Mouse (Mus musculus): ENCODE measurements around the gene Pld5. TPM values are rescaled to one million over a fixed set of nuclear protein-coding genes. Genes with fewer than 3 reads are reported as not detected.
A peak's percentile ranks its signal among the peaks of the same experiment; 100 is the strongest.

The Pld5 gene
- 0.06 TPM in 1 of 2 replicates, not detected in the other for polyA plus RNA-seq (2015; fragmentation: Nextera tagmentation; extraction: Ambion mirVana)

- H3K4me3 ChIP-seq (ENCODE audit: low read depth, low read length): peak within 1 kb of the TSS; percentile 29
- WGBS (ENCODE audit: insufficient replicate concordance): 3% methylated on average over 78 of the region's 86 CpGs
- H3K36me3 ChIP-seq (ENCODE audit: control insufficient read depth, insufficient read depth): no peaks in the 10 kb centered on the region
- H3K27ac ChIP-seq (ENCODE audit: low read length): no peak within 1 kb of the TSS
- peaks cover 27% of the 10 kb centered on the region for H3K27me3 ChIP-seq (ENCODE audit: control insufficient read depth, insufficient read depth, low read depth, low read length)
- peak within 1 kb of the TSS; percentile 42 for H3K4me2 ChIP-seq (ENCODE audit: low read depth, low read length)
- H3K9ac ChIP-seq (ENCODE audit: low read depth, low read length): no peak within 1 kb of the TSS
- H3K9me3 ChIP-seq (replicated peaks; ENCODE audit: control insufficient read depth, low read length): no peaks in the 10 kb centered on the region
- ATAC-seq (ENCODE audit: low read depth): 0 out of 2 replicates have a peak, but pooled peaks have one; percentile 30
- H3K4me1 ChIP-seq (ENCODE audit: control insufficient read depth, low read depth, low read length): no peaks in the 10 kb centered on the region
These were observed at the start of gene Pld5 for GRCm38 (mm10) chr1:176274667-176275610. Pld5 (minus strand) TSS chr1:176275312.

GRCm38 (mm10) chr1:176315063-176315462 lies 40.0 kb upstream of the Pld5 start:
- no peak overlapping the region for H3K27ac ChIP-seq (ENCODE audit: low read length)
- no peaks in the 10 kb centered on the region for H3K9me3 ChIP-seq (replicated peaks; ENCODE audit: control insufficient read depth, low read length)
- H3K4me2 ChIP-seq (ENCODE audit: low read depth, low read length): no peak overlapping the region
- ATAC-seq (ENCODE audit: low read depth): no peak
- no peak overlapping the region for H3K9ac ChIP-seq (ENCODE audit: low read depth, low read length)
- 42% methylated on average over 2 of the region's 2 CpGs for WGBS (ENCODE audit: insufficient replicate concordance)
- no peak overlapping the region for H3K4me3 ChIP-seq (ENCODE audit: low read depth, low read length)
- H3K4me1 ChIP-seq (ENCODE audit: control insufficient read depth, low read depth, low read length): no peaks in the 10 kb centered on the region
- H3K27me3 ChIP-seq (ENCODE audit: control insufficient read depth, insufficient read depth, low read depth, low read length): no peaks in the 10 kb centered on the region
- H3K36me3 ChIP-seq (ENCODE audit: control insufficient read depth, insufficient read depth): no peaks in the 10 kb centered on the region

- 52% methylated on average over 3 of the region's 3 CpGs for WGBS (ENCODE audit: insufficient replicate concordance)
- H3K4me3 ChIP-seq (ENCODE audit: low read depth, low read length): no peak overlapping the region
- ATAC-seq (ENCODE audit: low read depth): no peak
These were observed 35.1 kb upstream of the Pld5 start for GRCm38 (mm10) chr1:176310174-176310573.

GRCm38 (mm10) chr1:176289396-176289795 lies 14.3 kb upstream of the Pld5 start:
- Histone ChIP-seq H3K36me3 (ENCODE audit: control insufficient read depth, insufficient read depth) (no peaks in the 10 kb centered on the region), H3K4me2 (ENCODE audit: low read depth, low read length) (no peak overlapping the region), H3K27me3 (ENCODE audit: control insufficient read depth, insufficient read depth, low read depth, low read length) (no peaks in the 10 kb centered on the region), H3K27ac (ENCODE audit: low read length) (no peak overlapping the region), H3K4me1 (ENCODE audit: control insufficient read depth, low read depth, low read length) (no peaks in the 10 kb centered on the region), H3K9me3 (replicated peaks; ENCODE audit: control insufficient read depth, low read length) (no peaks in the 10 kb centered on the region), H3K4me3 (ENCODE audit: low read depth, low read length) (no peak overlapping the region), H3K9ac (ENCODE audit: low read depth, low read length) (no peak overlapping the region)
- no peak for ATAC-seq (ENCODE audit: low read depth)
- 60% methylated on average over 5 of the region's 5 CpGs for WGBS (ENCODE audit: insufficient replicate concordance)

More at GRCm38 (mm10) chr1:176310174-176310573, 35.1 kb upstream of the Pld5 start:
- no peaks in the 10 kb centered on the region for H3K36me3 ChIP-seq (ENCODE audit: control insufficient read depth, insufficient read depth)
- no peaks in the 10 kb centered on the region for H3K9me3 ChIP-seq (replicated peaks; ENCODE audit: control insufficient read depth, low read length)
- H3K4me2 ChIP-seq (ENCODE audit: low read depth, low read length): no peak overlapping the region
- H3K27me3 ChIP-seq (ENCODE audit: control insufficient read depth, insufficient read depth, low read depth, low read length): no peaks in the 10 kb centered on the region
- H3K4me1 ChIP-seq (ENCODE audit: control insufficient read depth, low read depth, low read length): no peaks in the 10 kb centered on the region
- no peak overlapping the region for H3K9ac ChIP-seq (ENCODE audit: low read depth, low read length)
- no peak overlapping the region for H3K27ac ChIP-seq (ENCODE audit: low read length)

- no peaks in the 10 kb centered on the region for H3K36me3 ChIP-seq (ENCODE audit: control insufficient read depth, insufficient read depth)
- ATAC-seq (ENCODE audit: low read depth): no peak
- peaks cover 27% of the 10 kb centered on the region for H3K27me3 ChIP-seq (ENCODE audit: control insufficient read depth, insufficient read depth, low read depth, low read length)
- WGBS (ENCODE audit: insufficient replicate concordance): 10% methylated on average over 11 of the region's 11 CpGs
- H3K9ac ChIP-seq (ENCODE audit: low read depth, low read length): no peak overlapping the region
- no peak overlapping the region for H3K27ac ChIP-seq (ENCODE audit: low read length)
- H3K4me3 ChIP-seq (ENCODE audit: low read depth, low read length): no peak overlapping the region
- peak overlapping the region; percentile 42 for H3K4me2 ChIP-seq (ENCODE audit: low read depth, low read length)
- no peaks in the 10 kb centered on the region for H3K9me3 ChIP-seq (replicated peaks; ENCODE audit: control insufficient read depth, low read length)
- no peaks in the 10 kb centered on the region for H3K4me1 ChIP-seq (ENCODE audit: control insufficient read depth, low read depth, low read length)
These were observed 484 bp upstream of the Pld5 start for GRCm38 (mm10) chr1:176275611-176275980.

- WGBS (ENCODE audit: insufficient replicate concordance): 65% methylated on average over 5 of the region's 5 CpGs
These were observed 26.4 kb downstream of the Pld5 start for GRCm38 (mm10) chr1:176248717-176249030.

GRCm38 (mm10) chr1:176247885-176248716 lies 27.0 kb downstream of the Pld5 start:
- no peak for ATAC-seq (ENCODE audit: low read depth)
- no peaks in the 10 kb centered on the region for H3K27me3 ChIP-seq (ENCODE audit: control insufficient read depth, insufficient read depth, low read depth, low read length)
- 74% methylated on average over 9 of the region's 9 CpGs for WGBS (ENCODE audit: insufficient replicate concordance)
- H3K9ac ChIP-seq (ENCODE audit: low read depth, low read length): no peak overlapping the region
- H3K27ac ChIP-seq (ENCODE audit: low read length): no peak overlapping the region
- H3K4me2 ChIP-seq (ENCODE audit: low read depth, low read length): no peak overlapping the region
- no peak overlapping the region for H3K4me3 ChIP-seq (ENCODE audit: low read depth, low read length)
- H3K9me3 ChIP-seq (replicated peaks; ENCODE audit: control insufficient read depth, low read length): no peaks in the 10 kb centered on the region
- no peaks in the 10 kb centered on the region for H3K36me3 ChIP-seq (ENCODE audit: control insufficient read depth, insufficient read depth)
- H3K4me1 ChIP-seq (ENCODE audit: control insufficient read depth, low read depth, low read length): no peaks in the 10 kb centered on the region

More at GRCm38 (mm10) chr1:176248717-176249030, 26.4 kb downstream of the Pld5 start:
- Histone ChIP-seq H3K9me3 (replicated peaks; ENCODE audit: control insufficient read depth, low read length) (no peaks in the 10 kb centered on the region), H3K9ac (ENCODE audit: low read depth, low read length) (no peak overlapping the region), H3K4me2 (ENCODE audit: low read depth, low read length) (no peak overlapping the region), H3K4me3 (ENCODE audit: low read depth, low read length) (no peak overlapping the region), H3K36me3 (ENCODE audit: control insufficient read depth, insufficient read depth) (no peaks in the 10 kb centered on the region), H3K27ac (ENCODE audit: low read length) (no peak overlapping the region), H3K27me3 (ENCODE audit: control insufficient read depth, insufficient read depth, low read depth, low read length) (no peaks in the 10 kb centered on the region), H3K4me1 (ENCODE audit: control insufficient read depth, low read depth, low read length) (no peaks in the 10 kb centered on the region)
- ATAC-seq (ENCODE audit: low read depth): no peak

GRCm38 (mm10) chr1:176239199-176239598 lies 35.9 kb downstream of the Pld5 start:
- H3K4me1 ChIP-seq (ENCODE audit: control insufficient read depth, low read depth, low read length): no peaks in the 10 kb centered on the region
- no peak for ATAC-seq (ENCODE audit: low read depth)
- no peak overlapping the region for H3K4me2 ChIP-seq (ENCODE audit: low read depth, low read length)
- H3K27me3 ChIP-seq (ENCODE audit: control insufficient read depth, insufficient read depth, low read depth, low read length): no peaks in the 10 kb centered on the region
- H3K27ac ChIP-seq (ENCODE audit: low read length): no peak overlapping the region
- H3K9me3 ChIP-seq (replicated peaks; ENCODE audit: control insufficient read depth, low read length): no peaks in the 10 kb centered on the region
- no peak overlapping the region for H3K4me3 ChIP-seq (ENCODE audit: low read depth, low read length)
- 61% methylated on average over 2 of the region's 2 CpGs for WGBS (ENCODE audit: insufficient replicate concordance)
- H3K9ac ChIP-seq (ENCODE audit: low read depth, low read length): no peak overlapping the region
- no peaks in the 10 kb centered on the region for H3K36me3 ChIP-seq (ENCODE audit: control insufficient read depth, insufficient read depth)

GRCm38 (mm10) chr1:176223794-176224193 lies 51.3 kb downstream of the Pld5 start:
- 27% methylated on average over 10 of the region's 10 CpGs for WGBS (ENCODE audit: insufficient replicate concordance)
- no peaks in the 10 kb centered on the region for H3K9me3 ChIP-seq (replicated peaks; ENCODE audit: control insufficient read depth, low read length)
- H3K27ac ChIP-seq (ENCODE audit: low read length): no peak overlapping the region
- no peak for ATAC-seq (ENCODE audit: low read depth)
- H3K4me3 ChIP-seq (ENCODE audit: low read depth, low read length): no peak overlapping the region
- no peak overlapping the region for H3K9ac ChIP-seq (ENCODE audit: low read depth, low read length)
- no peak overlapping the region for H3K4me2 ChIP-seq (ENCODE audit: low read depth, low read length)
- H3K27me3 ChIP-seq (ENCODE audit: control insufficient read depth, insufficient read depth, low read depth, low read length): no peaks in the 10 kb centered on the region
- H3K36me3 ChIP-seq (ENCODE audit: control insufficient read depth, insufficient read depth): no peaks in the 10 kb centered on the region
- no peaks in the 10 kb centered on the region for H3K4me1 ChIP-seq (ENCODE audit: control insufficient read depth, low read depth, low read length)

Measured in liver, embryonic 16.5 days (tissue).